Mouse (Mus musculus): Measurements from ENCODE around the gene Lrpprc. TPM values are rescaled to one million over a fixed set of nuclear protein-coding genes. Genes with fewer than 3 reads are reported as not detected.

The Lrpprc gene
- total RNA-seq, 2 experiments from 2014 or later, result 66.4 to 68.3 TPM

DNA sequence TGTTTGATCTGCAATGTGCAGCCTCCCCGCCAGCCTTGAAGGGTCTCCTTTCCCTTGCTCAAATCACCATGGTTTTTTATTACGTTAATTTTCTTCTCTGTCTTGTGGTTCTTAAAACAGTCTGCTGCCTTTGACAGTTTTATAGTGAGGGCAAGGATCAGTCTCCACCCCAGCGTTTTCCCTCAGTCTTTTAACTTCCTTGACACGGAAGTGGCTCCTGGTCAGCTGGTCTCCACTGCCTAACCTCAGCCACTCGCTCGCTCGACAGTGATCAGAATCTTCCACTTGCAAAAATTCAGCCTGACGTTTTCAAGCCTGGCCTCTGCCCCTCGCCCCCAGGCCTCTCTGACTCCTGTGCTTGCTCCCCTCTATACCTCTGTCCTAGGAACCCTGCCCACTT is 124.9 kb downstream of the Lrpprc start:
- DNase-seq, result no peak

DNA sequence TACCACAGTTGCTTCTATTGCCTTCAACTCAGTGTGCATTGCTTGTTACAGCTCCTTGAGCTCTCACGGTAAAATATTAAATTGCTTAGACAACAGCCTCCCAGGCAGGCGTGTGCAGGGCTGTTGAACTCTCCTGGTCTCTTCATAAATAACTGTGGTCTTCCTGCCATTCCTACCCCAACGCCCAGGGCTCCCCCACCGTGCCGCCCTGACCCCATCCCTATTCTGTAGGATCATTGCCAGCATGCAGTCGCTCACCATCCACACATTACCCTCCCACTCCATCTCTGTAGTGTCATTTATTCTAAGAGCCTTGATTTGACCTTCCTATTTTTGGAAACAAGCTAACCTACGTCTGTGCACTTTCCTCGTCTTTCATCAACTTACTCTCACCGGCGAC is 125.5 kb downstream of the Lrpprc start:
- DNase-seq, result no peak

DNA sequence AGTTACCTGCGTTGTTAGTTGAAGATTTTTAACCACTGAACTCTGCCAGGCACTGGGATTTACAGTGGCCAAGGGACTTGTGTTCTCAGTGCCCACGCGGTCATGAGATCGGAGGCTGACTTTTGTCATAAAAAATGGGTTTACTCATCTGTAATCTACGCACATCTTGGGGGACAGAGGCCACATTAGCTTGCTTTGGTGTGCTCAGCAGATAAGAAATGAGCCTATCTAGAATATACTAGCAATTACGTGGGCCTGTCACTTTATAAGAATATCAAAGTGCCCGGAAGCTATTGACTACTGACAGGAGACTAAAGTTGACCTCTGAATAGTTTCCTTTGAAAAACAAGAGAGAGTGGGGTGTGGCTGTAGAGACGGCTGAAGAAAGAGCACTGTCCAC is 131.6 kb downstream of the Lrpprc start:
- DNase-seq, result no peak

DNA sequence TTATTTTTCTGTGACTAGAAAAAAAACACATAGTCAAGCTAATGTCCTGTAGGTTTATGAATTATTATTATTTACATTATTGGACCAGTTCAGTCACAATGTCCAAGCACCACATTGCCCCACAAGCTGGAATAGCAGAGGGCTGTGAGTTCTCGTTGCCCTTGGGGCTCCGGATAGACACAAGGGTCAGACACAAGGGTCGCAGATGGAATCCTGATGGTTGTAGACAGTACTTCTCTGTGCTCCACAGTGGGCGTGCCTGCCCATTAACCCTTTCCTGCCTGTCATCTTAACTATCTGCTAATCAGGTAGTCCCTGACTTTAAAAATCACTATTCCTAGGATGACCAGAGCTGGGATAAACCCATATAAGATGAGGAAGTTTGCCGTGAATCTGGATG is 132.4 kb downstream of the Lrpprc start:
- no peak for DNase-seq

DNA sequence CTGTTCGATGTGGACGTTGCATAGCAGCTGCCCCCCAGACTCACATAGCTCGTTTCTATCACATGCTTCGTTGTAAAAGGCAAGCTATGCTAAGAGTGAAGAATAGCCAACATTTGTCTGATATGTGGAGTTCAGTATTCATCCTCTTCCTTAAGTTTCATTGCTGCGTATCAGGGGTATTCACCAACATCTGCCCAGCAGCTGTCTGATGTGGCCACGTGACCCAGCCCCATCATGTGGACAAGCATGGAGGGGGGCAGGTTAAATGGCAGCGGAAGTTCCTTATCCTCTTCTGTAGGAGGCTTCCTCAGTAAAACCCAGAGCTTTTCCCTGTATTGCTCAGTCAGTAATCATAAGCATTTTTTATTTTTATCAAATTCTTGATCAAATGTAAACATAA is 132.8 kb downstream of the Lrpprc start:
- DNase-seq, result no peak

DNA sequence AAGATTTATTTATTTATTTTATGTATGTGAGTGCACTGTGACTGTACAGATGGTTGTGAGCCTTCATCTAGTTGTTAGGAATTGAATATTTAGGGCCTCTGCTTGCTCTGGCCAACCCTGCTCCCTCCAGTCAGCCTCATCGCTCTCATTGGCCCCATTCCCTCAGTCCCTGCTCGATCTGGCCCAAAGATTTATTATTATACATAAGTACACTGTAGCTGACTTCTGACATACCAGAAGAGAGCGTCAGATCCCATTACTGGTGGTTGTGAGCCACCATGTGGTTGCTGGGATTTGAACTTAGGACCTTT is 133.2 kb downstream of the Lrpprc start:
- DNase-seq, result no peak

DNA sequence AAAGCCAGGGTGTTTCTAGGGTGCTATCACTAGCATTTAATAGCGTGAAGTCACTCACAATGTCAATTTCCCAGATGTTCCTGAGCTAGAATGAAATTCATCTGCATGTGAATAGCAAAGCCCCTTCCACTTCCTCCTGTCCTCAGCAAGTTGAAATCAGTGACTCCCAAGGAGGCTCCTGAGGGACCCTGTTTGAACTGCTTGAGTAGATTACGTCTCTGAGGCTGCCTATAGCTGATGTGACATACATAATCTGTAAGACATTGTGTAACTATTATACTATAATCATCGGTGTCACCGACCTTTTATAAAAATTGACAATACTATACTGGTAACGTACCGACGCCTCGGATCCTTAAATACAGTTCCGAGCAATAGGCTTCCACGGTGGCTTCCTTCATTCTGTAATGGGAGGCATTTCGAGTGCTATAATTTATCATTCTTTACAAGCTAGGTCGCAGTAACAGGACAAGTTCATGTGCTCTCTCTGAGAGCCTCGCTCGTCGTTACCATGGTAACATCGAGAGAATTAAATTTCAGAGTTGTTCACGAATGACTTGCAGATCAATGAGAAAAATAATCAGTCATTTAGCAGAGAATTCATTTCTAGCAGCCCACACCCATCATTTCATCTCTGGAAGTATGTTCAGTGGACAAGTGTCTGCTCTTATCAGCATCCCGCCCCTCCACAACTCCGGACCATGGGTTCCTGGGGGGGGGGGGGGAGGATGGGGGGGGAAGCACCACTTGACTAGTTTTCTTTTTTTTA is 133.8 kb downstream of the Lrpprc start:
- no peak for DNase-seq

DNA sequence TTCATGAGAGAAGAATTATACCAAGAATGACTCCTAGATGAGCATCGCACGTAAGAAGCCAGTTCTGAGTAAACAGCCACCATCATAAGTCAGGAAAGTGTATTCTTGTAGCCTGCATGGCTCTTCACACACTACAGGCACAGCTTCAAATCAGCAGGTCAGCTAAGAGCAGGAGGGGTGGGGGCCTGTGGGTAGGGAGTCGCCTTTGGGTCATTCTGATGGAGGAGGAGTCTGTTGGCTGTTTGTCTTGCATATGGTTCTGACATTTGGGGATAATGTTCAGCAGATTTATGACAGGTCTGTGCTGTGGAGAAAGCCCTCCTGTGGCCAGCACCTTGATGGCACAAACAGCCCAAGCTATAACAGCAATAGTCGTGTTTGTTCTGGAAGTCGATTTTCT is 134.4 kb downstream of the Lrpprc start:
- no peak for DNase-seq

Other genes starting within 250 kb of the Lrpprc start
- gene Dync2li1, start 164.3 kb downstream of the Lrpprc start, total RNA-seq (2021), result 10 to 100 TPM; 19.1 TPM
- not detected for gene Abcg8, start 114.5 kb downstream of the Lrpprc start, total RNA-seq (2021)
- not detected for gene Abcg5, start 107.8 kb downstream of the Lrpprc start, total RNA-seq (2021)
- gene Ppm1b, start 166.0 kb upstream of the Lrpprc start, total RNA-seq (2021), result 100 to 1,000 TPM; 131 TPM
- under 1 TPM in 1 of 2 experiments, not detected in 1; 0.25 TPM for gene Slc3a1, start 237.6 kb upstream of the Lrpprc start, total RNA-seq (2021)

Measured in layer of hippocampus, postnatal 36 days (tissue).